Mouse (Mus musculus) adrenal gland, postnatal 25 days (tissue): ENCODE data around the gene Zfp513. TPM values are rescaled to one million over a fixed set of nuclear protein-coding genes. Genes with fewer than 3 reads are reported as not detected.
"Not testable (repeated sequence)": the region's sequence is repeated elsewhere in the genome, so short reads cannot be mapped to it uniquely, and the experiment has no call there.

Experiments used
- DNase-seq: peaks from one replicate; pipeline ENCODE4 v3.0.0; 2021; ENCODE audit warnings: mixed read lengths
- long read RNA-seq: library from polyadenylated mRNA; stranded (forward); transcript quantifications from one replicate; pipeline ENCODE4 v2.0.0, GENCODE M21; 2021
- total RNA-seq: library from RNA; stranded (reverse); gene quantifications from 2 replicates; pipeline ENCODE4 v1.2.3, GENCODE M21; 2021

The Zfp513 gene
- 28.4 and 34.3 TPM in 2 replicates for total RNA-seq
- long read RNA-seq, transcript Zfp513-202 (4 exons, 2,228 nt), result major isoform, 39 of 60 reads
- long read RNA-seq, partial matches to known transcripts, result 3 of 60 reads
- long read RNA-seq, other reads (novel, unspliced or antisense), result 14 of 60 reads

- peak; percentile 92 for DNase-seq
Measured at GRCm38 (mm10) chr5:31201742-31202590, at the start of gene Zfp513. Gene Zfp513 (minus strand): TSS chr5:31202303.

- no peak for DNase-seq
Measured at GRCm38 (mm10) chr5:31251541-31252101, 49.5 kb upstream of the Zfp513 start, which contains the start of gene Krtcap3. Gene Krtcap3 (plus strand): TSS chr5:31251691.

DNA sequence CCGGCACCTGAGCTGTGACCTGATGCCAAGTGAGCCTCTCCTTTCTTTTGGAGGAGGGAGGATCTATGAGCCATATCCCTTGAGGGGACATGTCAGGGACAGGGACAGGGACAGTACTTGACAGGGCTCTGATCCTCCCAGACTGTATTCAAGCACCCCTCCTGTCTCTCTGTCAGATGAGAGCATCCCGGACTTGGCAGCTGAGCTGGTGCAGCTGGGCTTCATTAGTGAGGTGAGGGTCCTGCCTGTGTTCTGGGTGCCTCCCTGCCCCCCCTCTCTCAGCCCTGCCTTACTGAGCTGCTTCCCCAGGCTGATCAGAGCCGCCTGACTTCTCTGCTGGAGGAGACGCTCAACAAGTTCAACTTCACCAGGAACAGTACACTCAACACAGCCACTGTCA is 48.6 kb upstream of the Zfp513 start:
- no peak for DNase-seq

GRCm38 (mm10) chr5:31242191-31242590 is 40.1 kb upstream of the Zfp513 start:
- no peak for DNase-seq

- DNase-seq, result no peak
Measured at GRCm38 (mm10) chr5:31241522-31242034, 39.5 kb upstream of the Zfp513 start.

DNA sequence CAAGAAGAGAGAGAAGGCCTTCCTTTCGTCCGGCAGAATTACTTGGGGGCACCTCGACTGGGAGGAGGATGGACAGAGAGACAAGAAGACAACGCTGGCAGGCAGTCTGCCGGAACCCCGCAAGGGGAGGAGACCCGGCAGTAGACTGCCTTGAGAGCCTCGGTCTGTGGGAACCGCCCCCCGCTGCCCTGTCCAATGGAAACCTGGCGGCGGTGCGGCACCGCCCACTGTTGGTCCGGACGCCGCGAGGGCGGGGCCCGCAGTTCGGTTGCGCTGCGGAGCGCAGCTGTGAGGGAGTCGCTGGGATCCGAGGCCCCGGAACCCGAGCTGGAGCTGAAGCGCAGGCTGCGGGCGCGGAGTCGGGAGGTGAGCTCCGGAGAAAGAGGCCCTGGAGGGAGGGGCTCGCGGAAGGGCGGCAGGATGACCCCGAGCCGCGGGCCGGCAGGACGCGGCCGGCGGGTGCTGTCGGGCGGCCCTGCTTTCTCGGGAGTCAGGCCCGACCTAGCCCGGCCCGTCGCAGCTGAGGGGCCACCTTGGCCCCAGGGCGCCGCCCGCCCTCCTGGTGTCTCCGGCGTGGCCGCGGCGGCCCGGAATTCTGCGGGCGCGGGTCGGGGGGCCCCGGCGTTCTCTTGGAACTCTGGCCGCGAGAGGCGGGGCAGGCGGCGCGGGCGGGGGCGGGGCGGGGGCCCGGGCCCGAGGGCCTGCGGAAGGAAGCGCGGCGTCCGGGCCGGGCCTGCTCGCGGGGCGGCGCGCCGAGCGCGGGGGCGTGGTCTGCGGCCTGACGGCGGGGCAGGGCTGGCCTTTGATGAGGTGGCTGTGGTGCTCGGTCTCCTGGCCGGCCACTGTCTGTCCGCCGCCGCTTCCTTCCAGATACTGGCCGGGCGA is 38.8 kb upstream of the Zfp513 start, which contains the start of the genes Nrbp1 and Gm9970:
Nrbp1 (plus strand) TSS at position 228 of the 885 bp plus-strand sequence.
Gm9970 (minus strand) TSS at position 596 of the 885 bp plus-strand sequence.
- peak; percentile 97 for DNase-seq

DNA sequence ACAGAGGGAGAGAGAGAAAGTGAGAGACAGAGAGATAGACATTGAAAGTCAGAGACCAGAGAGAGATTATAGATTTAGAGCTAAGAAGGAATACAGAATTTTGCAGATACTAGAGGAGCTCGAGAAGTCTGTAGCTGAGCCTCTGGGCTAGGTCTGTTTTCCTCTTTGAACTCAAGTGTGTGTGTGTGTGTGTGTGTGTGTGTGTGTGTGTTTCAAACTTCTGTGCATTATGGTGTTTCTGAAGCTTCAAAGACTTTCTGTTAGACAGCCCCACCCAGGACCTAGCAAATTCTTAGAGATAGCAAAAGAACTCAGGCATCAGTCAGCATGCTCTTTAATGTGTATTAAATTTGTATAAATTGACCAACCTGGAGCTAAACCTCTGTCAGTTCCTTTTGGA is 24.5 kb upstream of the Zfp513 start:
- DNase-seq, result no peak

DNA sequence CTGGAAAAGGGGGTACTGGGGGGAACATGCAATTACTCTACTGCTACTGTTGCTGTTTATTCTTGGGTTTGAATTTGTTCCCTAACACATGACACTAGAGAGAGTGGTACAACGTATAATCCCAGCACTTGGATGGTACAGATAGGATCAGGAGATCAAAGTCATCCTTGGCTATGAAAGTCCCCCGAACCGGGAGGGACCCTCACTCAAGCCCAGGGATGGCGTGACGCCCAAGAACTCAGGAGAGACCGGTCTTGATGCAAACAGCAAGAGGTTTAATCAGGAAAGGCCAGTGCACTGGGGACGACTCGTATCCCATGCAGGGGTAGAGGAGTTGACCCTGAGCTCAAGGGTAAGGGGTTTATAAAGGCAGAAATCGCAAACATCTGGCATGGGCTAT is 20.6 kb upstream of the Zfp513 start:
- DNase-seq, result no peak

- DNase-seq, result peak; percentile 39
Measured at GRCm38 (mm10) chr5:31221304-31221945, 19.3 kb upstream of the Zfp513 start.

- peak; percentile 99 for DNase-seq
Measured at GRCm38 (mm10) chr5:31220448-31221303, 18.6 kb upstream of the Zfp513 start, which contains the start of gene Ppm1g. Gene Ppm1g (minus strand): TSS chr5:31220687.

DNA sequence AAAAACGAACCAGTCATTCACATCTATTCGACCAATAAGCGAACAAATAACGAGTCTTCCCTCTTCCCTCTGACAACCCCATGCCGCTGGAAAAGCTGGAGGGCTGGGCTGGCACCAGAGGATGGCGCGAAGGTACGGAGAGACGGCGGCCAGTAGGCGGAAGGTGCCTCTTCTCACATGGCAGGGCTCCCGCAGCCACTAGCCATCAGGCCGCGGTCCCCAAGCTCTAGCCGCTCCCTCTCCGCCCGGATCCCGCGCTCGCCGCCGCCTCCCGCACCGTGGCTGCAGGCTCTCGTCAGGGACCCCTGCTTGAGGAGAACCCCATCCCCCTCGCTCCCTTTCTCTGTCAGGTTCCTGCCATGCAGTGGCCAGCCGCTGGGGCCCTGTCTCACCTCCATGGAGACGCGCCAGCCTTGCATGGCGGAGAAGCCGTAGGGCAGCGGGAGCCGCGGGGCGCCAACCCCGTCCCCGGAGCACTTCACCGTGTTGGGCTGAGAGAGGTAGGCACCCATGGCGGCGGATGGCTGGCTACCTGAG is 17.9 kb upstream of the Zfp513 start:
- peak; percentile 53 for DNase-seq

GRCm38 (mm10) chr5:31219474-31219873 is 17.4 kb upstream of the Zfp513 start:
- DNase-seq, result no peak

DNA sequence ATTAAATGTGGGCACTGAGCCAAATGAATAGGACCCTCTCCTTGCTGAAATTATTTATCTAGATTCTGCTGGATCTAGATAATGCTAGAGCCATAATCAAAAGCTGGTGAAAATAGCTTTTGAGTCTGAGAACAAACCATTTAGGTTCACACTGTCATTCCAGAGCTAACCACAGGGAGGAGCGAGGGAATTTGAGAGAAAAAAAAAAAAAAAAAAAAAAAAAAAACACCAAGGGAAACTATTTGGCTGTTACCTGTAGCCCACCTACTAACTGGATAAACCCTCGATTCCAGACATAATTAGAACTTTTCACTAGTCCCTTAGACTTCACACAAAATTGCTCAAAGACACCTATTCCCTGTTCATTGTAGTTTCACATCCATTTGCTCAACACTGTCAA is 17.0 kb upstream of the Zfp513 start:
- DNase-seq, result no peak

GRCm38 (mm10) chr5:31218294-31218693 is 16.2 kb upstream of the Zfp513 start:
- DNase-seq, result no peak

- DNase-seq, result not testable (repeated sequence)
Measured at GRCm38 (mm10) chr5:31216554-31216953, 14.5 kb upstream of the Zfp513 start.

- no peak for DNase-seq
Measured at GRCm38 (mm10) chr5:31204421-31204820, 2.3 kb upstream of the Zfp513 start.

GRCm38 (mm10) chr5:31203866-31204265 is 1.8 kb upstream of the Zfp513 start:
- DNase-seq, result no peak

DNA sequence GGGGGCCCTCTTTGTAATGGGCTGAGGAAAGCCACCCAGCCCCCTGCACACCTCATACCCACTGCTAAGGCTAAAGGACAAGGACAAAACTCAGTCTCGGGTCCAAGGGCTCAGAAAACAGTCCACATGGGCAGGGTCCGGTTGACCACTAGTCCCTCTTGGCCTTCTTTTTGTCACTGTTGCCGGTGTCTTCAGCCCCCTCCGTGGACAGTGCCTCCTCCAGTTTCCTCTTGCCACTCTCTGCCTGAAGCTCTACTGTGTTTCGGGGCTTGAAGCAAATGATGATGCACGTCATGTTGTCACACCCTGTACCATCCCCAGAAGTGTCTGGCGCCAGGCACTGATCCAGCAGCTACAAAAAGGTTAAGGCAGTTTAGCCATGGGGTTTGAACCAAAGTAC is 830 bp upstream of the Zfp513 start:
- no peak for DNase-seq

DNA sequence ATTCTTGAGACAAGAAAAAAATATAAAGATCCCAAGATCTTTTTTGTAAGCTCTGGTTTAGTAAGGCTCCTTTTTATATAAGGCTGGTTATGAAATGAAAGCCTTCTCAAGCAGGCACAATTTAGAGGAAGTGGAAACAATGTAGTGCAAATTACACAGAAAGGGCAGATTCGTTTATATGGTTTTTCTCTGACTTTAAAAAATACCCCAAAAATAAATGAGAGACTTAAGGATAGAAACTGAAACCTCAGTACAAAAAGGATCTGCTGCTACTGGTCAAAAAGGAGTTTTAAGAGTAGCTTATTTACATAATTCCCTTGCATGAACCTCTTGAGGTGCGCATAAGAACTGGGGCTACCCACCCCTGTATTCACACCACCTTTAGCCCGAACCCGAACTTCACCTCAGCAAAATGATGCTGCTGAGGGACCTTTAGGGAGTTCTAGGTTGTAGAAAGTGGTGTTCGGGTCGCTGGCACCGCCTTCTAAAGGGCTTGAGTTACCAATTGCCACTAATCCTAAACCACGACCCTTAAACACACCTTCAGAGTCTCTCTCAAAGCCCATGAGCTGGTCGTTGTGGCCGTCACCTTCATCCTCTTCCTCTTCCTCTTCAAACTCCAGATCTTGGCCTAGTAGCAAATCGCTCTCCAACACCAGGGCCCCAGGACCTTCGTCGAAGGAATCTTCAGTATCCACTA is 911 bp downstream of the Zfp513 start:
- DNase-seq, result no peak
